Mouse (Mus musculus): ENCODE measurements around the gene Akr1d1.

The Akr1d1 gene

DNA sequence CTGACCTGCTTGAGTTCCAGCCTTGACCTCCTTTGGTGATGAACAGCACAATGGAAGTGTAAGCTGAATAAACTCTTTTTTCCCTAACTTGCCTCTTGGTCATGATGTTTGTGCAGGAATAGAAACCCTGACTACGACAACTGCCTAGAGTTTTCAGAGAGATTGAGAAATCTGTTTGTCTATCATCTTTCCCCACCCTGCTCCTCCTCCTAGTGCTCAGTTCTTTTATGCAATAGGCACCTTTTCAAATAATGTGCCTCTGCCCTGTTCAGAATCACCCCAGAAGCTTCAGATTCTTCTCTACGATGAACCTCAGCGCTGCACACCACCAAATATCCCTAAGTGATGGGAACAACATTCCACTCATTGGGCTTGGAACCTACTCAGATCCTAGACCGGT is at the start of gene Akr1d1:
Akr1d1 (plus strand) TSS at position 234 of the 400 bp plus-strand sequence.
- no peak for DNase-seq

GRCm38 (mm10) chr6:37481147-37481546 is 48.8 kb upstream of the Akr1d1 start:
- DNase-seq = no peak

- no peak for DNase-seq
Observed at GRCm38 (mm10) chr6:37483262-37483661, 46.7 kb upstream of the Akr1d1 start.

DNA sequence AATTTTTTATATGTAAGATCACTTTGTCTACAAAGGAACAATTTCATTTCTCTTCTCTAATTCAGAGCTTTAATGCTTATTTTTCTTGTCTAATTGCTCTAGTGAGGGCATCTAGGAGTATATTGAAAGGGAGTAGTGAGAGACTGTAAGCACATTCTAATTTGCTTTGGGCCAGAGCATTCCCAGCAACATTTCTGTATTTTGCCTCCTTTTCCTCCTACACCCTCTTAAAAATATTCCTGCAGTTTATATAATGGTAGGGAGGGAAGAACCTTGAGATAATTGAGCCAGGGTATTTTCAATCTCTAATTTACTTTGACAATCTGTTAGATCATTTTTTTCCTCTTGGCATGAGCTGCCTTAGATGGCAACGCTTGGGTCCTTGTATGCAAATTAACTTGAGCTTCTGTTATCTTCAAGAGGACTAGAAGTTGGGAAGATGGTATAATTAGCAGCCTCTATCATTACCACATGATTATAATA is 45.3 kb upstream of the Akr1d1 start:
- no peak for DNase-seq

GRCm38 (mm10) chr6:37486502-37486901 is 43.5 kb upstream of the Akr1d1 start:
- no peak for DNase-seq

DNA sequence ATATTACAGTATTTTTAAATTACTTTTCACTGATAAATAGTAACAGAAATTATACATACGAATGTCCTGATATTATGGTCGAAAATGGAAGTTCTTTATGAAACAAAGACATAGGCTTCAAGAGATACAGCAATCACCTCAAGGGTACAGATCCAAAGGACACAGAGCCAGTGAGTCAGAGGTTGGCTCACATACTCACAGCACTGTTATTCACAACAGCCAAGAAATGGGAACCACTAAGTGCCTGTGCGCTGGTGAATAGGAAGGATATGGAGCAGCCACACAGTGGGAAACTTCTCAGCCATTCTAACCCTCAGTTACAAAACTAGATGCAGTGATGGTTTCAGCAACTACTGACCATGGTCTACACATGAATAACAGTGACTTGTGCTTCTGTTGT is 37.7 kb upstream of the Akr1d1 start:
- no peak for DNase-seq

DNA sequence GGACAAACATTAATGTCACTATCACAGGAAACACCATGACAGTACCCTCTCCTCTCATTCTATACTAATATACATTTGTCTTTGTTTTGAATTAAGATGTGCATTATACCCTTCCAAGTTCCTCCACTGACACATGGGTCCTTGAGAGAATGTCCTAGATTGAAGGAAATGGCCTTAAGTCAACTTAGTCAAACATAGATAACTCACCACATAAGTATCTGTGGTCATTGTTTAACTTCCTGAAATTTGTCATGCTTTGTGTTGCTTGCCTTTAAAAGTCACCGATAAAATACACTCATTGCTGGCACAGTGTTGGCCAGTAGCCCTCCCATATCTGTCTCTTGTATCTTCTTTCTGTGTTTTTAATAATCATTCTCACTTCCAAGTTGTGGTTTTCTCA is 35.0 kb upstream of the Akr1d1 start:
- DNase-seq = no peak

DNA sequence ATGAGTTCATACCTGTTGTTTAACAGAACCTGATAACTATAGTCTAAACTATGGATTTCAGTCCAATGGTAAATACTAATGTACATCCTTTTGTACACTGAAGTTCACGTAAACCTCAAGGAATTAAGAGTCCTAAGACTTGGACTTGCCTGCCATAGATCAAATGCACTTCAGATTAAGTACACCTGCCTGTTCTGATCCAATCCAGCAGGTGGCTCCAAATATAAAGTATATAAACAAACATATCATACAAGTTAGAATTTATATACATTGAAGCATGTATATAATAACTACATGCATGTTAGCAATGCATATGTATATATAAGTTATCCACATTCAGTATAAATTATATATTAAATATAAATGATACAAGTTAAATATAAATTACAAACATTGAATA is 33.1 kb upstream of the Akr1d1 start:
- no peak for DNase-seq

DNA sequence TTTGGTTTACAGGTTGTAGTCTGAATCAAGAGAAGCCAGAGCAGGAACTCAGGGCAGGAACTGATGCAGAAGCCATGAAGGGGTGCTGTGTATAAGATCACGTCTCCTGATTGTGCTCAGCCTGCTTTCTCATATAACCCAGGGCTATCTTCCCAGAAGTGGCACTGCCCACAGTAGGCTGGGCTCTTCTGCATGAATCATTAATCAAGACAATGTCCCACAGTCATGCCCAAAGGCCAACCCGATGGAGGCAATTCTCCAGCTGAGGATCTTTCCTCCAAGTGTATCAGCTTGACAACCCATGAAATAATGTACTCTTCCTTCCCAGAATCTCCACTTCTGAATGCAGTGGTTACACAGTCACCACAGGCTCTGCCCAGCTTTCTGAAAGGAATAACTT is 24.4 kb upstream of the Akr1d1 start:
- no peak for DNase-seq

GRCm38 (mm10) chr6:37506909-37507515 is 23.0 kb upstream of the Akr1d1 start:
- no peak for DNase-seq

GRCm38 (mm10) chr6:37510786-37511185 is 19.2 kb upstream of the Akr1d1 start:
- DNase-seq = no peak

- no peak for DNase-seq
Observed at GRCm38 (mm10) chr6:37520631-37521375, 9.2 kb upstream of the Akr1d1 start.

DNA sequence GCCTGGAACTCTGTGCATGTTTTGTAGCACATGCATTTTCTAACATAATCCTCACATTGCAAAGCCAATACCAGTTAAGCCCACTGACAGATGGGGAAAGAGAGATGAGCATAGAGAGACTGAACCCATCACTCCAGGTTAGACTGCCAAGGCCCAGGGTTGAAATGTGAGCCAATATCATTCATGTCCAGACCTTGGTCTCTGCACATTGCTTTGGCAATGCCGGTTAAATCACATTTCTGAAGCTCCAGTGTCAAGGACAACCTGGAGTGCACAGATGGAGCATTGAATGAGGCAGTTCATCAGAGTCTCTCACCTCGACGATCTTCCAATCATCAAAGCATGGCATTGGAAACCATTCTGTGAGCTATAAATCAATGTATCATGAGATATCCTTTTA is 2.1 kb downstream of the Akr1d1 start:
- DNase-seq = no peak

DNA sequence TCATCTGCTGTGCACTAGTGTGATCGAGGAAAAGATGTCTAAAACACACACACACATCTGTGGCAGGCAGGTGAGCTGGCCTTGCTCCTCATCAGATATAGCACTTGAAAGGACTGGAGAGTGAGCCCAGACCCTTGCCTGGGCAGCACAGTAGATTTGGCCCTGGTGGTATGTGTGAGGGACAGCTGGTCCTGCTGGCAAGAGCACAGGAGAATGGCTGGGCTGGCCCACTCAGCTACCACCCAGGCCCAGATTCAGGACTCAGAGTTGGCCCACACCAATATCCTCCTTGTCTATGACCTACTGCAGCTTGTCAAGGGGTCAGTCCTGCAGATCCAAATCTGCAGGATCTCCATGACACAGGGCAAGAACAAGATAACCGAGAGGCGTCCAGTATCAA is 6.9 kb downstream of the Akr1d1 start:
- DNase-seq = no peak

GRCm38 (mm10) chr6:37537801-37538200 is 7.8 kb downstream of the Akr1d1 start:
- no peak for DNase-seq

- DNase-seq = no peak
Observed at GRCm38 (mm10) chr6:37538792-37539191, 8.8 kb downstream of the Akr1d1 start.

DNA sequence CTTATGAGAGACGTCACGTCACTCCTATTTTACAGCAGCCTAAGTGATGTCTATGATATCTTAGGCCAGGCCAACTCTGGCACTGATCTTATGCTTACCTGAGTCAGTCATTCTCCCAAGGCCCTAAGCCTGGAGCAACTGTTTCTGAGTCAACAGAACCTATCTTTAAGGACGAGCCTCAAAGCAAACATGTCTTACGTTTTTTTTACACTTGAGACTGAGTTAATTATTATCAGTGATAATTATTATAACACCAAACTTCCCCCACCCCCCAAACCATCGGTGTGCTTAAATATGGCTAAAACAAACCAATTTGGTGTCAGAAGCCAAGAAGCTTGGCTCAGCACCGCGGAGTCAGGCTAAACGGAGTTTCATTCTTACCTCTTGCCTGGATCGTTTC is 9.4 kb downstream of the Akr1d1 start:
- DNase-seq = no peak

DNA sequence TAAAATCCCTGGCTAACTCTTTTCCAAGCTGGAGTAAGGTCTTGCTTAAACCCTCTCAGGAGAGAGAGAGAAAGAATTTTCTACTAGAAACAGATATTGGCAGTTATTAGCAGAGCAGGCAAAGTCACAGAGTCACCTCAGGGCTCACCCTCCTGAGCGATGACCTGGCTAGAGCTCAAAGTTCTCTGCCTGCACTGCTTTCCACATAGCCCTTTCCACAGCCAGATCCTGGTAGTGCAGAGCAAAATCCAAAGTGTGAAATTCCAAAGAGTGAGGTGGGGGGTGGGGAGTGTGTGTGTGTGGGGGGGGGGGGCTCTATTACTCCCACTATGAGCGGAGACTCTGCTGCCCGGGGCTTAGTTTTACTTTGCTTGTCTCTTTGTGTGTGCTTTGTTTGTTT is 10.1 kb downstream of the Akr1d1 start:
- no peak for DNase-seq

- DNase-seq = no peak
Observed at GRCm38 (mm10) chr6:37541171-37541570, 11.2 kb downstream of the Akr1d1 start.

DNA sequence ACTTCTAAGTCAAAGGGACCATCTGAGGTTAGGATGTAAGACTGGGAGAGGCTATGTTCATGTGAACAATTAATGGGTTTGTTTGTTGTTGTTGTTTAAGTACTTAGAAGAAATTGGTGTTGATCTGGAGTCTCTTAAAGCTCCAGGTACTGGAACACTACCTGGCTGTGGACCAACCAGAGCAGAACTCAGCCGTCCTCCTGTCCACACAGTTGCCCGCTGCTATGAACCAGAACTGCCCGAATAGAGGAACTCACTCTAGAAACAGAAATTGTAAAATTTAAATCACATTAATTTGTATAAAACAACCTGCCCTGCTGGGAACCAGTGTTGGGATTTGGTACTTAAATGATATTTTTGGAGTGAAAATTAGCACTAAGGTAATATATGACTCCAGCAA is 12.2 kb downstream of the Akr1d1 start:
- no peak for DNase-seq

DNA sequence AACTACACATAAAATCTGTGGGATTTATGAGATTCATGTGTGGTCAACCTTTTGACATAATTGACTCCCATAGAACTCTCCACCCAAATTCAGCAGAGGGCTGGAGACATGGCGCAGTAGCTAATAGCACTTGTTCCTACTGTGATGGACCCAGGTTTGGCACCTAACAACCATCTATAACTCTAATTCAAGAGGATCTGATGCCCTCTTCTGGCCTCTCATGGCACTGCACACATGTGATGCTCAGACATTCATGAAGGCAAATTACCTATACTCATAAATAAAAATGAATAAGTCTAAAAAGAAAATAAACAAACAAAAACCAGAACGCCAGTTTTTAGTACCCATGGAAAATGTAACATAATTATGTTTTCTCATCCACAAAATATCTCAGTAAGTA is 22.8 kb downstream of the Akr1d1 start:
- DNase-seq = no peak

- DNase-seq = no peak
Observed at GRCm38 (mm10) chr6:37553926-37554325, 24.0 kb downstream of the Akr1d1 start.

GRCm38 (mm10) chr6:37554327-37554726 is 24.4 kb downstream of the Akr1d1 start:
- no peak for DNase-seq

DNA sequence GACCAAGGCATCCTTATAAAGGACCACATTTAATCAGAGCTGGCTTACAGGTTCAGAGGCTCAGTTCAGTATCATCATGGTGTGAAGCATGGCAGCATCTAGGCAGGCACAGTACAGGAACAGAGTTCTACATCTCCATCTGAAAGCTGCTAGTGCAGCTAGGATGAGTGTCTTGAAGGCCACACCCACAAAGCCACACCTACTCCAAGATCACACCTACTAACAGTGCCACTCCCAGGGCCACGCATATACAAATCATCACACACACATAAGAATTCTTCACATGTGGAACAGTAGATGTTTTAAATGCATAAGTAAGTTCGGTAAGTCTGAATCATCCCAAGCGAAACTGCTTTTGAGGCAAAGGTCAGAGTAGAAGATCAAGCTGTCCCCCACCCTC is 33.9 kb downstream of the Akr1d1 start:
- DNase-seq = no peak

DNA sequence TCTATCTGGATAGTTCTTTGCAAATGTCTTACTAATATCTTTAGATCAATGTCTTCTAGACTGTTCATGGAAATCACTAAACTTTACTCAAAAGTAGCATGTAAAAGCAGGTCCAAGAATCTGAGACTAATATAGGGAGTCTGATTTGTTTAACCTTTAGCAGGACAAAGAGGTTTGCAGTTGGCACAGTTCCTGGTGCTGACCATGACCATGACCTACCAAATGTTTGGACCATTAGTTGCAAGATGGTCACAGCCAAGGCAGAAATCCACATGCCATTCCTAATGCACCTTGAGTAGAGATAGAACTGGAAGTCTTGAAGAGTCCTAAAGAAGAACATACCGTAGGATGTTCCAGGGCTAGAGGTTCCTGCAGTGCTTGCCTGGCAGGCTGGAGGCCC is 37.4 kb downstream of the Akr1d1 start:
- no peak for DNase-seq

Data from right cerebral cortex, postnatal 25 days (tissue).